Mouse (Mus musculus) liver, postnatal 0 days (tissue): ENCODE measurements around the gene Cela3a. TPM values are rescaled to one million over a fixed set of nuclear protein-coding genes. Genes with fewer than 3 reads are reported as not detected.
"Not testable (repeated sequence)": the region's sequence is repeated elsewhere in the genome, so short reads cannot be mapped to it uniquely, and the experiment has no call there.

Experiments
- ATAC-seq: fragments of 200-750 bp; cut with Nextera tagmentation; 2 replicates; pipeline ENCODE4 v1.8.0; 2017; ENCODE audit warnings: mild to moderate bottlenecking, moderate library complexity
- DNase-seq: peaks from one replicate; pipeline ENCODE4 v3.0.0-alpha.2; 2016
- H3K27ac ChIP-seq: fragments of 300-500 bp; sonication (generic); 2 replicates; pipeline ENCODE4 v1.5.1; 2014; ENCODE audit warnings: antibody characterized with exemption, moderate library complexity, mild to moderate bottlenecking, low read depth
- H3K27me3 ChIP-seq: fragments of 300-500 bp; sonication (generic); 2 replicates; pipeline ENCODE4 v1.6.1; 2014; ENCODE audit warnings: low read length, control low read depth, mixed read lengths; ENCODE audit not compliant: insufficient read depth
- H3K36me3 ChIP-seq: fragments of 300-500 bp; sonication (generic); replicated peaks from 2 replicates; pipeline ENCODE4 v1.6.1; 2014; ENCODE audit warnings: mild to moderate bottlenecking, control low read depth, low read length, moderate library complexity, mixed read lengths; ENCODE audit not compliant: insufficient read depth
- H3K4me1 ChIP-seq: fragments of 300-500 bp; sonication (generic); 2 replicates; pipeline ENCODE4 v1.6.1; 2014; ENCODE audit warnings: antibody characterized with exemption, mild to moderate bottlenecking, control low read depth; ENCODE audit not compliant: insufficient read depth
- H3K4me2 ChIP-seq: fragments of 300-500 bp; sonication (generic); 2 replicates; pipeline ENCODE4 v1.6.1; 2014; ENCODE audit warnings: low read depth, mild to moderate bottlenecking, low read length, moderate library complexity, mixed read lengths
- H3K4me3 ChIP-seq: fragments of 300-500 bp; sonication (generic); 2 replicates; pipeline ENCODE4 v1.5.1; 2014; ENCODE audit warnings: low read depth, low read length
- H3K9ac ChIP-seq: fragments of 300-500 bp; sonication (generic); replicated peaks from 2 replicates; pipeline ENCODE4 v1.6.1; 2014; ENCODE audit warnings: mild to moderate bottlenecking, moderate library complexity
- H3K9me3 ChIP-seq: fragments of 300-500 bp; sonication (generic); 2 replicates; pipeline ENCODE4 v1.6.1; 2016; ENCODE audit warnings: mild to moderate bottlenecking, control low read depth, low read length, mixed read lengths
- CTCF ChIP-seq: sonication (generic); IDR thresholded peaks from 2 replicates; pipeline ENCODE4 v1.5.1; 2016; ENCODE audit warnings: antibody characterized with exemption, low read depth
- EP300 ChIP-seq: IDR thresholded peaks from 2 replicates; pipeline ENCODE4 v1.6.1; 2016; ENCODE audit warnings: antibody characterized with exemption, low read depth, mild to moderate bottlenecking
- WGBS: fragments of 180-500 bp; shearing (Covaris S2); extraction: QIAGEN DNeasy Blood & Tissue Kit; methylation state at CpG from one replicate; pipeline ENCODE4 v1.1.7; 2014; ENCODE audit not compliant: insufficient replicate concordance; 5-methylcytosine and 5-hydroxymethylcytosine counted together
- polyA plus RNA-seq: library from polyadenylated mRNA; unstranded; fragments of >200 nt; fragmentation: Nextera tagmentation; extraction: Ambion mirVana; gene quantifications from 2 replicates; pipeline ENCODE4 v1.2.1, GENCODE M21; 2015

Gene Cela3a
- polyA plus RNA-seq, 1 experiment from 2014 or later: not detected

- Histone ChIP-seq H3K9me3 (no peaks in the 10 kb centered on the region), H3K36me3 (no peaks in the 10 kb centered on the region), H3K27me3 (no peaks in the 10 kb centered on the region), H3K9ac (no peak within 1 kb of the TSS), H3K27ac (no peak within 1 kb of the TSS), H3K4me3 (no peak within 1 kb of the TSS), H3K4me2 (no peak within 1 kb of the TSS), H3K4me1 (peaks cover 6% of the 10 kb centered on the region)
- TF ChIP-seq EP300 (no peak), CTCF (no peak)
- no peak for ATAC-seq
- WGBS: 32% methylated on average over 4 of the region's 4 CpGs
- DNase-seq: no peak
Observed at GRCm38 (mm10) chr4:137430502-137430901, 20.9 kb upstream of the Cela3a start, which contains the start of gene Cela3b. Gene Cela3b (minus strand): TSS chr4:137430540.

- TF ChIP-seq CTCF (no peak), EP300 (no peak)
- no peak overlapping the region for H3K9ac ChIP-seq
- H3K27ac ChIP-seq: no peak overlapping the region
- ATAC-seq (no peak), DNase-seq (no peak)
- no peak overlapping the region for H3K4me3 ChIP-seq
- no peaks in the 10 kb centered on the region for H3K9me3 ChIP-seq
- WGBS: 53% methylated on average over 11 of the region's 11 CpGs
- no peak overlapping the region for H3K4me2 ChIP-seq
- no peaks in the 10 kb centered on the region for H3K27me3 ChIP-seq
- no peaks in the 10 kb centered on the region; the same call in 1 of the 2 replicates for H3K4me1 ChIP-seq
- no peaks in the 10 kb centered on the region for H3K36me3 ChIP-seq
Observed at GRCm38 (mm10) chr4:137417712-137418564, 8.3 kb upstream of the Cela3a start.

- H3K4me2 ChIP-seq: no peak overlapping the region
- H3K27ac ChIP-seq: no peak overlapping the region
- TF ChIP-seq EP300 (no peak), CTCF (no peak)
- no peak overlapping the region for H3K4me3 ChIP-seq
- DNase-seq: no peak
- no peaks in the 10 kb centered on the region for H3K9me3 ChIP-seq
- H3K9ac ChIP-seq: no peak overlapping the region
- 59% methylated on average over 1 of the region's 1 CpGs for WGBS
- H3K4me1 ChIP-seq: no peaks in the 10 kb centered on the region
- no peak for ATAC-seq
- no peaks in the 10 kb centered on the region for H3K27me3 ChIP-seq
- no peaks in the 10 kb centered on the region for H3K36me3 ChIP-seq
Observed at GRCm38 (mm10) chr4:137414936-137415335, 5.3 kb upstream of the Cela3a start.

DNA sequence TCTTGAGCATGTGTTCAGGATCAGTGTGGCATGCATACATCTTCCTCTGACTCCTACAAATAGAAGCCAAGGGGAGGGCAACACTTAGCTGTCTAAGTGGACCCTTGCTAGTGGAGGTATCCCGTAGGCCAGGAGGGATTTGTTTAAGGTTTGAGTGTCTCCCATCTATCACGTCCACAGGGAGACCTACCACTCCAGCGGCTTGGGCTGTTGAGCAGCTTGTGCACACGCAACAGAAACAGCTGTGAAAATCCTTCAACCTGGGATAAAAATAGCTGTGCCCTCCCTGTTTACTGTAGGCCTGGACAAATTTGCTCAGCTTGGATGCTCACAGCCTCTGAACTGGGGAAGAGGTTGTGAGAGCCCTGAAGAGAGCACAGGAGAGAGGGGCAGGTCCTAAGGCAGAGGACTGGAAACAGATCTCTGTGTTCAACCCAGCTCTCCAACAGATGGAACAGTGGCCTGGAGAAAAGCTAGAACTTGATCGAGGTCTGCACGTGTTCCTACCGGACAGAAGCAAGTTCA is 2.7 kb upstream of the Cela3a start:
- not testable (repeated sequence) for H3K9me3 ChIP-seq, H3K4me3 ChIP-seq, H3K36me3 ChIP-seq, DNase-seq, H3K27me3 ChIP-seq, H3K4me2 ChIP-seq, H3K27ac ChIP-seq, H3K9ac ChIP-seq, H3K4me1 ChIP-seq
- ATAC-seq: peak; percentile 76
- 57% methylated on average over 7 of the region's 7 CpGs for WGBS

GRCm38 (mm10) chr4:137405571-137405970 is 4.0 kb downstream of the Cela3a start:
- no peak overlapping the region for H3K4me3 ChIP-seq
- ATAC-seq (no peak), DNase-seq (no peak)
- no peaks in the 10 kb centered on the region for H3K9me3 ChIP-seq
- no peaks in the 10 kb centered on the region for H3K27me3 ChIP-seq
- no peak overlapping the region for H3K4me2 ChIP-seq
- 86% methylated on average over 3 of the region's 3 CpGs for WGBS
- H3K36me3 ChIP-seq: no peaks in the 10 kb centered on the region
- H3K9ac ChIP-seq: no peak overlapping the region
- no peak for TF ChIP-seq EP300
- no peak for TF ChIP-seq CTCF
- no peaks in the 10 kb centered on the region for H3K4me1 ChIP-seq
- H3K27ac ChIP-seq: no peak overlapping the region

GRCm38 (mm10) chr4:137396641-137397525 is 12.7 kb downstream of the Cela3a start:
- Histone ChIP-seq H3K4me1 (no peaks in the 10 kb centered on the region), H3K4me2 (no peak overlapping the region), H3K4me3 (no peak overlapping the region), H3K27ac (no peak overlapping the region), H3K9me3 (no peaks in the 10 kb centered on the region), H3K27me3 (no peaks in the 10 kb centered on the region), H3K9ac (no peak overlapping the region), H3K36me3 (no peaks in the 10 kb centered on the region)
- TF ChIP-seq EP300: no peak
- no peak for TF ChIP-seq CTCF
- ATAC-seq (peak; percentile 29; the same call in 1 of the 2 replicates), DNase-seq (no peak)
- WGBS: 79% methylated on average over 15 of the region's 15 CpGs
